Mouse (Mus musculus) limb, embryonic 12.5 days (tissue): ENCODE data around the gene Plekhs1. TPM values are rescaled to one million over a fixed set of nuclear protein-coding genes. Genes with fewer than 3 reads are reported as not detected.
"Not testable (repeated sequence)": the region's sequence is repeated elsewhere in the genome, so short reads cannot be mapped to it uniquely, and the experiment has no call there.

Source experiments
- ATAC-seq: fragments of 200-750 bp; cut with Nextera tagmentation; 2 replicates; pipeline ENCODE4 v1.8.0; 2017; ENCODE audit warnings: low read depth, moderate TSS enrichment; ENCODE audit not compliant: insufficient number of reproducible peaks, insufficient read depth, low FRiP score, low TSS enrichment
- H3K27ac ChIP-seq: fragments of 300-500 bp; sonication (generic); 2 replicates; pipeline ENCODE4 v1.5.1; 2016; ENCODE audit warnings: mild to moderate bottlenecking, moderate library complexity
- H3K27me3 ChIP-seq: fragments of 300-500 bp; sonication (generic); 2 replicates; pipeline ENCODE4 v1.6.1; 2016; ENCODE audit warnings: mild to moderate bottlenecking, moderate library complexity
- H3K36me3 ChIP-seq: fragments of 300-500 bp; sonication (generic); 2 replicates; pipeline ENCODE4 v1.6.1; 2016; ENCODE audit warnings: mild to moderate bottlenecking, moderate library complexity
- H3K4me1 ChIP-seq: fragments of 300-500 bp; sonication (generic); replicated peaks from 2 replicates; pipeline ENCODE4 v1.6.1; 2016
- H3K4me2 ChIP-seq: fragments of 300-500 bp; sonication (generic); 2 replicates; pipeline ENCODE4 v1.6.1; 2016; ENCODE audit warnings: mild to moderate bottlenecking, moderate library complexity
- H3K4me3 ChIP-seq: fragments of 300-500 bp; sonication (generic); replicated peaks from 2 replicates; pipeline ENCODE4 v1.5.1; 2016; ENCODE audit warnings: mild to moderate bottlenecking
- H3K9ac ChIP-seq: fragments of 300-500 bp; sonication (generic); replicated peaks from 2 replicates; pipeline ENCODE4 v1.6.1; 2016; ENCODE audit warnings: mild to moderate bottlenecking, moderate library complexity
- H3K9me3 ChIP-seq: fragments of 300-500 bp; sonication (generic); 2 replicates; pipeline ENCODE4 v1.6.1; 2016; ENCODE audit warnings: mild to moderate bottlenecking, moderate library complexity
- WGBS: fragments of 180-500 bp; shearing (Covaris S2); methylation state at CpG from one replicate; pipeline ENCODE4 v1.1.7; 2016; 5-methylcytosine and 5-hydroxymethylcytosine counted together
- polyA plus RNA-seq: library from polyadenylated mRNA; unstranded; fragments of >200 nt; fragmentation: Nextera tagmentation; extraction: Ambion mirVana; gene quantifications from 2 replicates; pipeline ENCODE4 v1.2.1, GENCODE M21; 2016

The Plekhs1 gene
- polyA plus RNA-seq, 1 experiment from 2014 or later, result 0.25 TPM

GRCm38 (mm10) chr19:56530529-56530928, 69.1 kb downstream of the Plekhs1 start:
- H3K36me3 ChIP-seq, ATAC-seq, H3K27ac ChIP-seq, H3K9me3 ChIP-seq, H3K9ac ChIP-seq, H3K27me3 ChIP-seq, H3K4me1 ChIP-seq, H3K4me3 ChIP-seq, H3K4me2 ChIP-seq: not testable (repeated sequence)
- WGBS, result no CpG with 5 or more reads among the region's 11 CpGs

- ATAC-seq, result no peak
- WGBS, result 88% methylated on average over 12 of the region's 12 CpGs
These were observed 69.8 kb downstream of the Plekhs1 start for GRCm38 (mm10) chr19:56531251-56531650.

DNA sequence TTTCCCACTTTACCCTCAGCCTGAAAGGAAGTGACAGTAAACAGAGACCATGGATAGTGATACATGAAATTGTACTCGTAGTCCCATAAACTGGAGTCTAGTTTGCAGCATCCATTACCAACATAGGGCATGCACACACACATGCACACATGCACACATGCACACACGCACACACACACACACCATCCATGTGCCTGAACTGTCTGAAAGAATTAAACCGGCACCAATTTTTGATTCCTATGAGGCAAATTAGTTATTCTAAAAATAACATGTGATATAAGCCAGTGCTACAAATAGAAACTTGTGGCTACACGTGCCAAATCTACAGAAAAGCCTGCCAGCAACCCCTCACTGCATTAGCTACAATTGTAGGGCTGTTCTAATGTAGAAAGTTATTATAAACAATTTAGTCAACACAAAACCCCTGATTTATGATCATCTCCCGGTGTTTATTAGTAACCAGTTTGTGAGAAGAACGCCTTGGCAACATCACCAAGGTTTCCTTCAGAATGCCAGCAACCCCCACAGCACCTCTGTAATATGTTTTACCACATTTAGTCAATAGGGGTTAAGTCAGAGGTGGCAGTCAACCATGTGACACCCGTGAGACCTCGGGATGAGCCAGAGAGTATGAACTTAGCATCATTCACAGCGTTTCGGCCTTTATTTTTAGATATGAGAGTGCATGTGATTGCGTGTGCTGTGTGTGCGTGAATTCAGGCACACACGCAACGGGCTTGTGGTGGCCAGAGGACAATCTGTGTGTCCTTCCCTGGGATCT, 72.0 kb downstream of the Plekhs1 start:
- no peak overlapping the region for H3K9ac ChIP-seq
- H3K4me1 ChIP-seq, result no peaks in the 10 kb centered on the region

More at GRCm38 (mm10) chr19:56531251-56531650, 69.8 kb downstream of the Plekhs1 start:
- Histone ChIP-seq H3K9ac (no peak overlapping the region), H3K9me3 (no peaks in the 10 kb centered on the region), H3K36me3 (peaks cover 15% of the 10 kb centered on the region), H3K4me1 (no peaks in the 10 kb centered on the region), H3K27ac (no peak overlapping the region), H3K4me2 (no peak overlapping the region), H3K4me3 (no peak overlapping the region), H3K27me3 (no peaks in the 10 kb centered on the region)

DNA sequence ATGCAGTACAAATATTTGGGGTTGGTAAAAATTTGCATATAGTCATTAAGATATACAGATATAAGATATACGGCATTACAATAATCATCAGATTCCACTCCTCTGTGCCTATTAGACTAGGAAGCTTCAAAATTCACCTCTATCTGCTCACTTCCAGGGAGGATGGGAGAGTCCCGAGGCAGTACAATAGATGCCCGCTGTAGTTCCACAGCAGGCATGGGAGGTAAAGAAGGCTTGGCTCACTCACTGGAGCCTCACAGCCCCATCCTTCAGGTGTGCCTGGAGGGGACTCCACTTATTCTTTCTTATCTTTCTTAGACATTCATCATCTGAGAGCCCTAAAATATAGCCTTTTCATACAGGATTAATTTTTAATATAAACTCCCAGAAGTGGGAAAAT, 72.9 kb downstream of the Plekhs1 start:
- no peak overlapping the region for H3K4me2 ChIP-seq
- H3K9ac ChIP-seq, result no peak overlapping the region
- H3K4me1 ChIP-seq, result no peaks in the 10 kb centered on the region
- H3K27ac ChIP-seq, result no peak overlapping the region
- H3K27me3 ChIP-seq, result no peaks in the 10 kb centered on the region
- peaks cover 35% of the 10 kb centered on the region for H3K36me3 ChIP-seq
- WGBS, result 91% methylated on average over 3 of the region's 3 CpGs
- no peak overlapping the region for H3K4me3 ChIP-seq
- H3K9me3 ChIP-seq, result no peaks in the 10 kb centered on the region
- ATAC-seq, result no peak

More for the DNA sequence above, 72.0 kb downstream of the Plekhs1 start:
- no peak overlapping the region for H3K4me2 ChIP-seq
- H3K27ac ChIP-seq, result no peak overlapping the region
- H3K4me3 ChIP-seq, result no peak overlapping the region
- H3K36me3 ChIP-seq, result peaks cover 30% of the 10 kb centered on the region
- WGBS, result 91% methylated on average over 14 of the region's 14 CpGs
- H3K27me3 ChIP-seq, result no peaks in the 10 kb centered on the region
- no peaks in the 10 kb centered on the region for H3K9me3 ChIP-seq
- no peak for ATAC-seq

DNA sequence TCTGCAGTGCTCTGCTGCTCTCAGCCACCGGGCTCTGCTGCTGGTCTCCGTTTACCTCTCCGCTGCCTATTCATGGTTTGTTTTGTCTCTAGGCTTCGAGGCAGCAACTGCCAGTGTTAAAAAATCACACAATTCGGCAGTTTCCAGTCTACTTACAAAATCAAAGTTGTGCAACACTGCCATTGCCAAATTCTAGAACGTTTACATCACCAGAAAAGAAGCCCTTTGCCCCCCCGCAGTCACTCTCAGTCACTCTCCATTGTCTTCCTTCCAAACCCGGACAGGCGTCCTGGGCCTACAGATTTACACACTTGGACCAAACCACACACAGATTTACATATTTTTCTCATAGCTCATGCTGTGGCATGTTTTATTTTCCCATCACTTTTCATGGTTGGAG, 73.6 kb downstream of the Plekhs1 start:
- Histone ChIP-seq H3K4me2 (no peak overlapping the region), H3K27ac (no peak overlapping the region), H3K36me3 (peaks cover 37% of the 10 kb centered on the region), H3K4me1 (no peaks in the 10 kb centered on the region), H3K9me3 (no peaks in the 10 kb centered on the region), H3K9ac (no peak overlapping the region), H3K4me3 (no peak overlapping the region), H3K27me3 (no peaks in the 10 kb centered on the region)
- WGBS, result 86% methylated on average over 9 of the region's 9 CpGs
- ATAC-seq, result no peak

DNA sequence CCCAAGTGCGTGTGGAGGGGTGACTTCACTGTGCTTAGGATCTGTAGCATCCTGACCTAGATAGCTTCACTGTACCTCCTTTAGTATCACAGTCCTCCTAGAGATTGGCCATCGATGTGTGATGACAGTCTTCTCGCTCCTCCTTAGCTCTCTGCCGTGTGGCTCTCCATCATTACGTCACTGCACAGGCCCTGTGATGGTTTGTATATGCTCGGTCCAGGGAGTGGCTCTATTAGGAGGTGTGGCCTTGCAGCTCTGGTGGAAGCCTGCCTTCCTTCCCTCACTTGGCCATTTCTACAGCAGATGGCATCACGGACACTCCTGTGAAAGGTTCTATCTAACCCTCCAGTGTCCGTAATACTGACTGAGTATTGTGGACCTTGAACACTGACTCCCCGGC, 74.3 kb downstream of the Plekhs1 start:
- Histone ChIP-seq H3K27me3 (no peaks in the 10 kb centered on the region), H3K4me3 (no peak overlapping the region), H3K9me3 (no peaks in the 10 kb centered on the region), H3K9ac (no peak overlapping the region), H3K27ac (no peak overlapping the region), H3K4me1 (no peaks in the 10 kb centered on the region), H3K4me2 (no peak overlapping the region), H3K36me3 (peaks cover 43% of the 10 kb centered on the region)
- WGBS, result 87% methylated on average over 9 of the region's 9 CpGs
- ATAC-seq, result no peak

Other genes starting within 250 kb of the Plekhs1 start
- not detected in 2 replicates for gene Habp2, start 174.5 kb upstream of the Plekhs1 start, polyA plus RNA-seq
- 0.38 and 0.61 TPM in 2 replicates for gene Nrap, start 71.6 kb upstream of the Plekhs1 start, polyA plus RNA-seq
- 29.8 and 31.5 TPM in 2 replicates for gene Casp7, start 64.5 kb upstream of the Plekhs1 start, polyA plus RNA-seq
- 20.7 and 23.1 TPM in 2 replicates for gene Dclre1a, start 86.6 kb downstream of the Plekhs1 start, polyA plus RNA-seq
- gene Nhlrc2, start 86.6 kb downstream of the Plekhs1 start, polyA plus RNA-seq, result 16.3 and 17.4 TPM in 2 replicates